ENCODE assay signal across 8 mouse cellular contexts in the genomic region with DNA sequence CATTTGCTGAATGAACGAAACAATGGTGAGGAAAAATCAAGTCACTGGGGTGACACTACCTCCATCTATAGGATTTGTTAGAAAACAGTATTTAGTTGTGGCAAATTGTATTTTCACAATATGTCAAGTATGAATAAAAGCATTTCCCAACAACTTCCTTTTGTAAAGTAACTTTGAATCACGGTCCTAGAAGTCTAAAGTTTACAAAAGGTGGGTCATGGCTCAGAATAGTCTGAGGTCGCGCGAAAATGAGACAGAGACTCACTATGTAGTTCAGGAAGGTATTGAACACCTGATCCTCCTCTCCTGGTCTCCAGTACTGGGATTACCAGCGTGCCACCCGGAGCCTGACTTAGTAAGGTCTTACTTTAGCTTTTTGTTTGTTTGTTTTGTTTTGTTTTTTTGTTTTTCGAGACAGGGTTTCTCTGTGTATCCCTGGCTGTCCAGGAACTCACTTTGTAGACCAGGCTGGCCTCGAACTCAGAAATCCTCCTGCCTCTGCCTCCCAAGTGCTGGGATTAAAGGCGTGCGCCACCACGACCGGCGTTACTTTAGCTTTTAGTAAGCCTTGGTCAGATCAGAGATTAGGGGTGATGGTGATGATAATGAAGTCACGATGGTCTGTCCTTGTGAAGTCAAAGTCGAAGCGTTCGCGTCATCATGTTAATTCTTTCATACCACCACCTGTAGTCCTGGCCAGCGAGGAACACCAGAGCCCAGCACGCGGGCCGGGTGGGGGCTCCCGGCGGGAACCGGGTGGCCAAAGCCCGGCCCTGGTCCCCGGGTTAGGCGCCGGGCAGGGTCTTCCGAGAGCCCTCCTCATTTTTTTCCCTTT. TPM values are rescaled to one million over a fixed set of nuclear protein-coding genes. Genes with fewer than 3 reads are reported as not detected.
DNase-seq lines count a peak whose midpoint lies in the region; ATAC-seq and TF ChIP-seq lines count a peak whose summit lies in the region.

A gene (plus strand): TSS at position 689 of the 835 bp plus-strand sequence.

- H3K36me3 ChIP-seq in heart, embryonic 14.5 days (ENCODE audit: control insufficient read depth, insufficient read depth, low read length) = no peaks in the 10 kb centered on the region
- H3K36me3 ChIP-seq in myocyte (ENCODE audit: control insufficient read depth, insufficient read depth) = no peaks in the 10 kb centered on the region

- H3K27me3 ChIP-seq in heart, embryonic 14.5 days (ENCODE audit: control insufficient read depth, insufficient read depth, low read length) = no peaks in the 10 kb centered on the region
- no peaks in the 10 kb centered on the region for H3K27me3 ChIP-seq in myocyte (ENCODE audit: control insufficient read depth, insufficient read depth, insufficient read length)

- WGBS in heart, embryonic 14.5 days = 29% methylated on average over 31 of the region's 31 CpGs

- H3ac ChIP-seq in myocyte (ENCODE audit: control insufficient read depth, insufficient read length) = peak within 1 kb of the TSS; percentile 77

- no peak for DNase-seq in frontal cortex, adult 2 months (ENCODE audit: extremely low spot score in 1 of 2, low spot score in 1 of 2)
- peak; percentile 40 for DNase-seq in 416B (ENCODE audit: low read depth)
- no peak for DNase-seq in left cerebral cortex, postnatal 25 days (ENCODE audit: low spot score in 2 of 2)
- DNase-seq in right cerebral cortex, postnatal 4 days = no peak

- H3K4me3 ChIP-seq in bone marrow macrophage, adult 2 months (ENCODE audit: insufficient read depth, low read length) = peak within 1 kb of the TSS; percentile 78
- H3K4me3 ChIP-seq in heart, embryonic 14.5 days (ENCODE audit: control insufficient read depth in 1 of 2, insufficient read depth in 1 of 2, low read depth in 1 of 2, low read length in 2 of 2) = peak within 1 kb of the TSS; percentile 68 to 80
- H3K4me3 ChIP-seq in myocyte = peak within 1 kb of the TSS; percentile 83

- intact Hi-C loops in left cerebral cortex, postnatal 25 days (cut with DNase I) = loop anchor here (1.0 kb wide), 1 partner anchor 10 kb away; a partner anchor contains a TSS

- TF ChIP-seq CTCF in bone marrow macrophage, adult 2 months (IDR thresholded peaks at IDR 0.05; ENCODE audit: low read depth, low read length) = no peak

- no peaks in the 10 kb centered on the region for H3K9me3 ChIP-seq in heart, embryonic 14.5 days (ENCODE audit: control insufficient read depth, low read length)

- ATAC-seq in frontal cortex, adult (ENCODE audit: low TSS enrichment) = no peak
- ATAC-seq in heart, embryonic 14.5 days (ENCODE audit: insufficient number of reproducible peaks, insufficient read depth, low FRiP score, low read depth) = no peak

- H3K4me1 ChIP-seq in bone marrow macrophage, adult 2 months (ENCODE audit: control insufficient read depth, insufficient read depth, low read length) = peaks cover 6% of the 10 kb centered on the region
- peaks cover 0 to 5% of the 10 kb centered on the region in 2 experiments; a peak in 2 of 4 replicates for H3K4me1 ChIP-seq in heart, embryonic 14.5 days (ENCODE audit: control insufficient read depth in 2 of 2, insufficient read depth in 2 of 2, low read length in 2 of 2)

- peaks cover 35% of the 10 kb centered on the region for H3K79me2 ChIP-seq in myocyte (ENCODE audit: control insufficient read depth, insufficient read depth)

- peak within 1 kb of the TSS; percentile 94 for H3K9ac ChIP-seq in heart, embryonic 14.5 days (ENCODE audit: low read length)

- TF ChIP-seq POLR2A in bone marrow macrophage, adult 2 months (IDR thresholded peaks at IDR 0.05; ENCODE audit: borderline replicate concordance, low read depth, low read length) = 0 out of 2 replicates have a peak, but pooled peaks have one; percentile 19
- TF ChIP-seq POLR2A in myocyte (IDR thresholded peaks at IDR 0.05; ENCODE audit: insufficient read length, low read depth) = no peak

- peak within 1 kb of the TSS; percentile 82 for H3K4me2 ChIP-seq in heart, embryonic 14.5 days (ENCODE audit: low read length)
- peak within 1 kb of the TSS; percentile 69 for H3K4me2 ChIP-seq in myocyte (ENCODE audit: low read depth)

- peak within 1 kb of the TSS; percentile 89 for H3K27ac ChIP-seq in bone marrow macrophage, adult 2 months (ENCODE audit: insufficient read depth, low read depth, low read length)
- H3K27ac ChIP-seq in heart, embryonic 14.5 days (replicated peaks in 1 of 2; ENCODE audit: control insufficient read depth in 1 of 2, insufficient read depth in 1 of 2, low read depth in 2 of 2, low read length in 2 of 2) = peak within 1 kb of the TSS; percentile 96 to 100

TF ChIP-seq in myocyte, 11 proteins besides CTCF, POLR2A, EP300 and RAD21:
- TF ChIP-seq E2F4 (IDR thresholded peaks at IDR 0.05; ENCODE audit: insufficient read depth) = no peak
- TF ChIP-seq TCF12 (IDR thresholded peaks at IDR 0.05; ENCODE audit: insufficient read depth, poor library complexity, severe bottlenecking) = no peak
- no peak for TF ChIP-seq MYOG (IDR thresholded peaks at IDR 0.05; ENCODE audit: control insufficient read depth in 1 of 3, insufficient read depth in 1 of 3, insufficient read length in 2 of 3, low read depth in 2 of 3)
- no peak for TF ChIP-seq POLR2AphosphoS2 (IDR thresholded peaks at IDR 0.05; ENCODE audit: insufficient read length, low read depth)
- TF ChIP-seq TCF3 (IDR thresholded peaks at IDR 0.05; ENCODE audit: insufficient read length, low read depth) = no peak
- TF ChIP-seq SRF (IDR thresholded peaks at IDR 0.05; ENCODE audit: control insufficient read depth, insufficient read length, low read depth) = no peak
- TF ChIP-seq MYOD1 (IDR thresholded peaks at IDR 0.05; ENCODE audit: control insufficient read depth in 1 of 3, insufficient read length in 2 of 3, low read depth in 2 of 3) = no peak
- TF ChIP-seq CEBPB (IDR thresholded peaks at IDR 0.05; ENCODE audit: insufficient read depth, poor library complexity, severe bottlenecking) = no peak
- TF ChIP-seq REST (IDR thresholded peaks at IDR 0.05; ENCODE audit: insufficient read depth, insufficient read length) = no peak
- no peak for TF ChIP-seq MAX (IDR thresholded peaks at IDR 0.05; ENCODE audit: low read depth)
- TF ChIP-seq USF1 (IDR thresholded peaks at IDR 0.05; ENCODE audit: low read depth) = no peak

RNA-seq across cellular contexts. Expression of the gene that starts here (rescaled TPM):
- 14.3 and 18.7 TPM in 2 replicates for polyA plus RNA-seq in frontal cortex, adult 2 months (2012; rRNA removed)
- 53.1 and 62.2 TPM in 2 replicates for polyA plus RNA-seq in bone marrow macrophage, adult 2 months (2012; ENCODE audit: insufficient read depth, insufficient read length, missing spikeins)
- polyA plus RNA-seq in heart, embryonic 14.5 days (2014; fragmentation: Nextera tagmentation; extraction: Ambion mirVana) = 9.1 and 12.1 TPM in 2 replicates
- 10 to 100 TPM; 23.0 to 28.2 TPM for total RNA-seq in left cerebral cortex, postnatal 25 days (2021)
- polyA plus RNA-seq in myocyte (2012; fragmentation: generic; extraction: Trizol) = 14.4 TPM
